Mouse (Mus musculus) liver, embryonic 15.5 days (tissue): ENCODE data around the gene Tbc1d16. TPM values are rescaled to one million over a fixed set of nuclear protein-coding genes. Genes with fewer than 3 reads are reported as not detected.

Experiments
- ATAC-seq: fragments of 200-750 bp; cut with Nextera tagmentation; 2 replicates; pipeline ENCODE4 v1.8.0; 2017; ENCODE audit warnings: moderate number of reproducible peaks, mild to moderate bottlenecking, moderate library complexity; ENCODE audit not compliant: insufficient read depth
- H3K27ac ChIP-seq: fragments of 300-500 bp; sonication (generic); replicated peaks from 2 replicates; pipeline ENCODE4 v1.5.1; 2015; ENCODE audit warnings: mild to moderate bottlenecking, inconsistent platforms
- H3K27me3 ChIP-seq: fragments of 300-500 bp; sonication (generic); 2 replicates; pipeline ENCODE4 v1.6.1; 2015; ENCODE audit warnings: mild to moderate bottlenecking, inconsistent platforms
- H3K36me3 ChIP-seq: fragments of 300-500 bp; sonication (generic); replicated peaks from 2 replicates; pipeline ENCODE4 v1.6.1; 2015; ENCODE audit warnings: moderate library complexity, mild to moderate bottlenecking, inconsistent platforms
- H3K4me1 ChIP-seq: fragments of 300-500 bp; sonication (generic); replicated peaks from 2 replicates; pipeline ENCODE4 v1.6.1; 2015; ENCODE audit warnings: inconsistent platforms
- H3K4me2 ChIP-seq: fragments of 300-500 bp; sonication (generic); 2 replicates; pipeline ENCODE4 v1.6.1; 2015; ENCODE audit warnings: moderate library complexity, mild to moderate bottlenecking, inconsistent platforms
- H3K4me3 ChIP-seq: fragments of 300-500 bp; sonication (generic); replicated peaks from 2 replicates; pipeline ENCODE4 v1.5.1; 2015; ENCODE audit warnings: mild to moderate bottlenecking, inconsistent platforms
- H3K9ac ChIP-seq: fragments of 300-500 bp; sonication (generic); 2 replicates; pipeline ENCODE4 v1.6.1; 2015; ENCODE audit warnings: moderate library complexity, mild to moderate bottlenecking, inconsistent platforms
- H3K9me3 ChIP-seq: fragments of 300-500 bp; sonication (generic); replicated peaks from 2 replicates; pipeline ENCODE4 v1.6.1; 2016; ENCODE audit warnings: inconsistent platforms
- WGBS: fragments of 180-500 bp; shearing (Covaris S2); methylation state at CpG from one replicate; pipeline ENCODE4 v1.1.7; 2015; ENCODE audit warnings: mixed read lengths; ENCODE audit not compliant: insufficient replicate concordance; 5-methylcytosine and 5-hydroxymethylcytosine counted together
- polyA plus RNA-seq: library from polyadenylated mRNA; unstranded; fragments of >200 nt; fragmentation: Nextera tagmentation; extraction: Ambion mirVana; gene quantifications from 2 replicates; pipeline ENCODE4 v1.2.1, GENCODE M21; 2015

The Tbc1d16 gene
- polyA plus RNA-seq, 1 experiment from 2014 or later: 1.6 TPM

DNA sequence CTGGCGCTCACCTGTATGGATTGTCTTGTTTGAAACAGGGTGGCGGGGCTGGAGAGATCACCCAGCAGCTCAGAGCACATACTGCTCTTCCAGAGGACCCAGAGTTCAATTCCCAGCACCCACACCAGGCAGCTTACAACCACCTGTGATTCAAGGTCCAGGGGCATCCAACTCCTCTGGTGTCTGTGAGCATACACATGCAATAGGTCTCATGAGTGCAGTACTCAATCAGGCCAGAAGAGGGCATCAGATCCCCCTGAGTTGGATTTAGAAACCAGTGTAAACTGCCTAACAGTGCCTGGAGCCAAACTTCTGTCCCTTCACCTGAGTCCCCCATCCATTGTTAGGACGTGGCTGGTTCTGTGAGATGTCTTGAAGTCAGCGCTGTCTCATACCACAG, 7.3 kb upstream of the Tbc1d16 start:
- ATAC-seq: no peak
- Histone ChIP-seq H3K9me3 (no peaks in the 10 kb centered on the region), H3K4me3 (no peak overlapping the region), H3K36me3 (no peaks in the 10 kb centered on the region), H3K4me2 (no peak overlapping the region), H3K9ac (no peak overlapping the region), H3K27me3 (peaks cover 17% of the 10 kb centered on the region), H3K27ac (no peak overlapping the region), H3K4me1 (peaks cover 14% of the 10 kb centered on the region)
- 47% methylated on average over 4 of the region's 4 CpGs for WGBS

DNA sequence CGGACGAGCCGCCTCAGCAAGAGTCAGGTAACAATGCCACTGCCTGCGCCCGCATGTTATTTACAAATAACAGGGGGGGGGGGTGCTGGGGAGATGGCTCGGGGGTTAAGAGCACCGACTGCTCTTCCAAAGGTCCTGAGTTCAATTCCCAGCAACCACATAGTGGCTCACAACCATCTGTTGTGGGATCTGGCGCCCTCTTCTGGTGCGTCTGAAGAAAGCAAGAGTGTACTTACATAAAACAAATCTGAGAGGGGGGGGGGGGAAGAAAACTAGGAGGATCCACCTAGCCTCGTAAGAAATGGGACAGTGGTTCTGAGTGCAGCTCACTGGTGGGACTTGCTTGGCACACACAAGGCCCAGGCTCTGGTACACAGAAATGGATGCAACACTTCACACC, 6.5 kb upstream of the Tbc1d16 start:
- Histone ChIP-seq H3K27me3 (peaks cover 26% of the 10 kb centered on the region), H3K4me3 (no peak overlapping the region), H3K4me2 (no peak overlapping the region), H3K9me3 (no peaks in the 10 kb centered on the region), H3K36me3 (no peaks in the 10 kb centered on the region), H3K4me1 (peaks cover 14% of the 10 kb centered on the region), H3K9ac (no peak overlapping the region), H3K27ac (no peak overlapping the region)
- no peak for ATAC-seq
- WGBS: 80% methylated on average over 10 of the region's 10 CpGs

DNA sequence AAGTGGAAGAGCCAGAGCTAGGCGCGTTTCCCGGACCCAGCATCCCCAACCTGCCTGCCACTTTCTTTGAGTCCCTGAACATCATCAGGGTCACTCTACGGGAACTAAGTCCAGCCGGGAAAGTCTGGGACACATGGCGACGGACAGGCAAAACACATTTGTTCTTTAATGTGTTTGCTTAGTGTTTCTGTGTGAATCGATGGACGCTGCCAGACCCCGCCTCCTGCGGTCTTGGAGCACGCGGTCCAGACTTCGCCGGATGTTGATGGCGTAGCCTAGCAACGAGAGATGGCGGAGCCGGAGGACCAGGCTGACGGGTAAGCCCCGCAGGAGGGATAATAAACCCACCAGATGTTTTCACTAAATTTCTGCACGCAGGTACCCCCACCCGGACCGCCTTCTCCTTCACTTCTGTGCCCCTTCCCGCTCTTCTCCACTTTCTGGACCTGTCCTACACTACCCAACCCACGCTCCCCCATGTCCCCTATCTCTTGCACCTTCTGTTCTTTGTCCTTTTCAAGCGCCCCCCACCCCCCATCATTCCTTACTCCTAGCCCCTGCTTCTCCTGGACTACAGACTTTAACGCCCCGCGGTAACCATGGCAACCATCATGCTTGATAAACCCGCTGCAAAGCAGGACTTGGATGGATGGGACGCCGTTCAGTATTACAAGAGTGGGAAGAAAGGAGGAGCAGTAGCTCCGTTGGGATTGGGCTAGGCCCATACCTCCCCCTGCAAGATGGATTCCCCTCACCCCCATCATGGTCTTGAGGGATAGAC, 737 bp upstream of the Tbc1d16 start:
- no peaks in the 10 kb centered on the region for H3K36me3 ChIP-seq
- 3% methylated on average over 34 of the region's 34 CpGs for WGBS
- peaks cover 20% of the 10 kb centered on the region for H3K4me1 ChIP-seq
- no peak overlapping the region for H3K27ac ChIP-seq
- peak overlapping the region; percentile 81 for H3K4me2 ChIP-seq
- ATAC-seq: 0 out of 2 replicates have a peak, but pooled peaks have one; percentile 25
- H3K27me3 ChIP-seq: peaks cover 64% of the 10 kb centered on the region
- no peak overlapping the region for H3K9ac ChIP-seq
- H3K9me3 ChIP-seq: no peaks in the 10 kb centered on the region
- peak overlapping the region; percentile 58 for H3K4me3 ChIP-seq

DNA sequence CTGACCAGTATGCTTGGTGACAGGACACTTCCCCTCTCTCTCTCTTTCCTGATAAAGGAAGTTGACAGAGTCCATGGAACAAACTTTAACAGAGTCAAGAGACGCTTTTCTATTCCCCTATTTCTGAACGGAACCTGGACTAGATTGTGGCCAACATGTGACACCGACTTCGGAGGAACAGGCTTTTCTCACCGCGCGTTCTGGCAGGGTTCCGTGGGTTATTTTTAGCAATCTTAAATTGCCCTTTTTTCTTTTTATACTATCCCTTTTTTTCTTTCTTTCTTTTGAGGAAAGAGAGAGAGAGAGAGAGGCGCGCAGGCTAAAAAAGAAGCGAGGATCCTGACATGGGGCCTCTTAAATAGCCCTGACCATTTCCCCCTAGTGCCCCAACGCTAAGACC, 708 bp downstream of the Tbc1d16 start:
- H3K27me3 ChIP-seq: peaks cover 64% of the 10 kb centered on the region
- no peaks in the 10 kb centered on the region for H3K9me3 ChIP-seq
- H3K27ac ChIP-seq: no peak overlapping the region
- H3K4me2 ChIP-seq: peak overlapping the region; percentile 81
- no peaks in the 10 kb centered on the region for H3K36me3 ChIP-seq
- peak overlapping the region; percentile 58 for H3K4me3 ChIP-seq
- ATAC-seq: no peak
- H3K9ac ChIP-seq: peak overlapping the region; percentile 43
- WGBS: 4% methylated on average over 12 of the region's 12 CpGs
- peaks cover 20% of the 10 kb centered on the region for H3K4me1 ChIP-seq

DNA sequence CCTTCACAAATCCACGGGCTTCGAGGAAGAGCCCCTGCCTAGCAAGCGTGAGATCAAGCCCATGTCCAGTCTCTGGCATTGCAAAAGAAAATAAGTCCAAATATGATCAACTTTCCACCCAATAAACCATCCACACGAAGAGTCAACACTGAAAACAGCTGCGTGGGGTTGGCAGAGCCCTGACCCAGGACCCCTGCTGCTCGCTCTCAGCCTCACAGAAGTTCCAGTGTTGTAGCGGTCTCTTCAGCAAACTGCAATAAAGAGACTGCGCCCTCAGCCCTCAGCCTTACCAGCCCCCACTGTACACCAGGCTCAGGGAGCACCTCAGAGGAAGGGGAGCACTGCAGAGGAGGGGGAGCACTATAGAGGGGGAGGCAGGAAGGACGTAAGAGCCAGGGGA, 2.7 kb downstream of the Tbc1d16 start:
- H3K4me2 ChIP-seq: no peak overlapping the region
- H3K27ac ChIP-seq: no peak overlapping the region
- H3K9me3 ChIP-seq: no peaks in the 10 kb centered on the region
- H3K27me3 ChIP-seq: peaks cover 47% of the 10 kb centered on the region
- 62% methylated on average over 9 of the region's 9 CpGs for WGBS
- H3K4me1 ChIP-seq: peaks cover 20% of the 10 kb centered on the region
- ATAC-seq: no peak
- H3K9ac ChIP-seq: no peak overlapping the region
- H3K36me3 ChIP-seq: no peaks in the 10 kb centered on the region
- H3K4me3 ChIP-seq: no peak overlapping the region

DNA sequence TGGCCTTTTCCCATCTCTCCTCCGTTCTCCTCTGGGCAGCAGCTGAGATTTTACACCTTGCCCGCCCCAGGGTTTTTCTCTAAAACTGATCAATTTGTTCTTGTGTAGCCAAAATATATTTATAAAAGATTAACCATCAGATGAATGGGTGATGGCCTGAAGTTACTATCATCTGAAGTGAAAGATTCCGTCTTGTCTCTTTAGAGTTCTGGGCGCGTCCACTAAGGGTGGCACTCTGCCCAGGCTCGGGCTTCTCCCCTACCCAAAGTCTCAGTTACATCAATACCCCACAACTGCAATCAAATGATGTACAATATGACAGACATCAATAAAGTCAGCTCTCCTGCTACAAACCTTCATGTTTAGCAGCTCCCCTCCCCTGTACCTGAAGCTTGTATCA, 3.4 kb downstream of the Tbc1d16 start:
- peaks cover 40% of the 10 kb centered on the region for H3K27me3 ChIP-seq
- no peak overlapping the region for H3K4me2 ChIP-seq
- H3K9me3 ChIP-seq: no peaks in the 10 kb centered on the region
- WGBS: 68% methylated on average over 6 of the region's 6 CpGs
- peaks cover 20% of the 10 kb centered on the region for H3K4me1 ChIP-seq
- H3K36me3 ChIP-seq: no peaks in the 10 kb centered on the region
- no peak overlapping the region for H3K27ac ChIP-seq
- no peak overlapping the region for H3K9ac ChIP-seq
- no peak for ATAC-seq
- H3K4me3 ChIP-seq: no peak overlapping the region

DNA sequence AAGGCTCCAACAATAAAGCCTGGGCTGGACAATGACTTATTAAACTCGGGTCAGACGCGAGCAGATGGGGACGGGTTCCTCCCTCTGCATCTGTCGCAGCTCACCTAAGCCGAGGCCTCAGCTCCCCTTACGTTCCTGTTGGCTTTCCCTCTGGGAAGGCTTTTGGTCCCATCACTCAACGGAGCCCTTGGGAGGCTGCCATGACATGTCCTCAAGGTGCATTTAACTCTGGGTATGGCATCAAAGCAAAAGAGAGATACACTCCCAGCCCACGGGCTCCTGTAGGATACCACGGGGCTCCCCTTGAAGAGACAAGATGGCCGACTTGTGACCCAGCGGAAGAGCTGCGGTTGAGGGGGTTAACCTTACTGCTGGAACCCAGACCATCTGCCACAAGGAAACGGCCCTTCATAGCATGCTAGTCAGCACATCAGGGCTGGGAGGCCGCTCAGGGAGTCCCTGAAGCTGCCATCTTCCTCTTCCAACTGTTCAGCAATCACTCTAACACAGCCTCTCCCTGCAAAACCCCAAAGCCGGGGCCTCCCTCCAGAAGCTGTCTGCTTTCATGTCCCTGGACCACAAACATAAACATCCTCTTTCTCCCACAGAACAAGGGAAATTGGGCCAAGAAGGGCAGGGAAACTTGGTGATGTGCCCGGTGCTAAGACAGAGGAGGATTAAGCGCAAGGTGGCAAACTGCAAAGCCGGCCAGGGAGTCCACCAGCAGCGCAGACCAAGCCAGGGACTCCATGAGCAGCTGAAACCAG, 5.0 kb downstream of the Tbc1d16 start:
- Histone ChIP-seq H3K27ac (no peak overlapping the region), H3K4me2 (no peak overlapping the region)

DNA sequence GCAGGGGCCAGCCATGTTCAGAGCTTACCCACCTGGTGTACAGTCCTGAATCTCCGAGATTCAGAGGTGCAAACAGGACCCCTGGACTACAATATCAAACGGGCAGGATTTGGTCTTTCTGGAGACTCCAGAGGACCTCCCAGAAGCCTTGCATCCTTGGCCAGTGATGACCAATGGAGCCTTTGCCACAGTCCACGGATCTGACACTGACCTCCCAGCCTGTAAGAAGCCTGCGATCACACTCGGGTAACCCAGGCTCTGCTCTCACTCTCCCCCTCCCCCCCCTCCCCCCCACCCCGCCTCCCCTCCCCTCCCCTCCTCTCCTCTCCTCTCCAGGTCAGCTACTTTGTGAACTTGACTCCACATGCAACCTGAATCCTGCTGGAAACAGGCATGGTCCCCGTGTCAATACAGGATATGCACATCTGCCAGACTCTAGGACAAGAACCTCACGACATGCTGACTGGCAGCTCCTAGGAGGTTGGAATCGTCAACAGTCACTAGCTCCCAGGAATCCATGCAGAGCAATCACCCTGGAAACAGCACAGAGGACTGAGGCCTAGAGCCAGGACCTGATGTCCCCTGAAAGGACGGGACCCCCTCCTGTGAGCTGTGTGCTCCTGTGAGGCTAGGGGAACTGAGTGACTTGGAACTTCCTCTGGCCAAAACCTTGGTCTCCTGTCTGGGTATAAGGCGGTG, 6.3 kb downstream of the Tbc1d16 start:
- WGBS: 52% methylated on average over 10 of the region's 11 CpGs
- peaks cover 10% of the 10 kb centered on the region for H3K27me3 ChIP-seq
- no peaks in the 10 kb centered on the region for H3K36me3 ChIP-seq
- no peak for ATAC-seq
- no peak overlapping the region for H3K4me3 ChIP-seq
- H3K9me3 ChIP-seq: no peaks in the 10 kb centered on the region
- no peak overlapping the region for H3K4me2 ChIP-seq
- no peak overlapping the region for H3K9ac ChIP-seq
- H3K27ac ChIP-seq: no peak overlapping the region
- H3K4me1 ChIP-seq: no peaks in the 10 kb centered on the region

More for the DNA sequence above, 5.0 kb downstream of the Tbc1d16 start:
- Histone ChIP-seq H3K4me3 (no peak overlapping the region), H3K36me3 (no peaks in the 10 kb centered on the region), H3K4me1 (peaks cover 8% of the 10 kb centered on the region), H3K9me3 (no peaks in the 10 kb centered on the region), H3K9ac (no peak overlapping the region), H3K27me3 (peaks cover 24% of the 10 kb centered on the region)
- no peak for ATAC-seq
- 68% methylated on average over 20 of the region's 20 CpGs for WGBS

DNA sequence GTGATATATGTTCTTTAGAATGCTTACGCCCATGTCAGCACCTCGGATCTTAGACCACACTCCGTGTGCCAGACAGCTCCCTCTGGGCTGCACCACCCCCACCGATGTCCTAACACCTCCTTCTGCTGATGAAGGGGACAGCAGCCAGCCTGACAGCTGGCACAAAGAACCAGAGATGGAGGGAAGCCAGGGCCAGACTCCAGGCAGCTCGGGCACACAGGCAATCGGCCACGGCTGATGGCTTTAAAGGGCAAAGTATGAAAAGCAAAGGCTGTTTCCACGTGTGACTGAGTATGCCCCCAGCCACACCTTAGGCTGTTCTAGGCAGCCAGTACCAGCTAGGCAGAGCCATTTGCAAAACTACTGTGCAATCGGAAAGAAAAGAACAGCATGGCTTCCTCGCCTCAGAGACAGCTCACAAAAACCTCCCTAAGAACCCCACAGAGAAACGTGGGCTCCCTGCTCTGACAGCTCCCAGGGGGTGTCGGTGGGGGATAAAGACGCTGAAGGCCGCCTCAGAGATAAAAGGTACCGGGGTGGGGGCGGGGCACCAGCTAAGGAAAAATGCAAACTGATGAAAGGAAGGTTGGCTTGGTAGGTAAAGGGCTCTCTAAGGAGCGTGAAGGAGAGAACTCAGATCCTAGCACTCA, 8.4 kb downstream of the Tbc1d16 start:
- H3K4me1 ChIP-seq: peaks cover 17% of the 10 kb centered on the region
- H3K9ac ChIP-seq: no peak overlapping the region
- no peak for ATAC-seq
- H3K27ac ChIP-seq: no peak overlapping the region
- WGBS: 41% methylated on average over 17 of the region's 17 CpGs
- no peaks in the 10 kb centered on the region for H3K9me3 ChIP-seq
- H3K4me3 ChIP-seq: no peak overlapping the region
- H3K36me3 ChIP-seq: no peaks in the 10 kb centered on the region
- H3K27me3 ChIP-seq: no peaks in the 10 kb centered on the region
- no peak overlapping the region for H3K4me2 ChIP-seq

DNA sequence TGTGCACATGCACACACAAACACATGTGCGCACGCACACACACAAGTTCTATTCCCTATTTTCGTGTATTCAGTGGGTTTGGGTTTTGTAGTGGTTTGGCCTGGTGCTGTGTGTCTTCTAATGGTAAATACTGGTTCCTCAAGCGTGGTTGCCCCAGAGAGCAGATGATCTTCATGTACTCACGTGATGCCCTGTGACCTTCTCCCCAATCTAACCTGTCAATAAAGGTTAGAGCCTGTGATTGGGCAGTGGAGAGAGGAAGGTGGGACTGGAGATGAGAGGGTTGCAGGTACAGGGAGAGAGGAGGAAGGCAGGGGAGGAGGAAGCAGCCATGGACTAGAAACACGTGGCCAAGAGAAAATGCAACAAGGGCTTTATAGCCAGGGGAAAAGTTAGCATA, 10.4 kb downstream of the Tbc1d16 start:
- H3K36me3 ChIP-seq: no peaks in the 10 kb centered on the region
- ATAC-seq: no peak
- no peak overlapping the region for H3K27ac ChIP-seq
- H3K4me2 ChIP-seq: no peak overlapping the region
- no peak overlapping the region for H3K4me3 ChIP-seq
- no peaks in the 10 kb centered on the region for H3K27me3 ChIP-seq
- no peaks in the 10 kb centered on the region for H3K9me3 ChIP-seq
- no peak overlapping the region for H3K9ac ChIP-seq
- H3K4me1 ChIP-seq: peaks cover 33% of the 10 kb centered on the region
- 60% methylated on average over 6 of the region's 6 CpGs for WGBS
